Mouse (Mus musculus): Measurements from ENCODE around the gene Tmem109. TPM values are rescaled to one million over a fixed set of nuclear protein-coding genes. Genes with fewer than 3 reads are reported as not detected.
A peak's percentile ranks its signal among the peaks of the same experiment; 100 is the strongest.

Gene Tmem109
- total RNA-seq (2021): 10 to 100 TPM; 36.6 to 39.2 TPM

DNA sequence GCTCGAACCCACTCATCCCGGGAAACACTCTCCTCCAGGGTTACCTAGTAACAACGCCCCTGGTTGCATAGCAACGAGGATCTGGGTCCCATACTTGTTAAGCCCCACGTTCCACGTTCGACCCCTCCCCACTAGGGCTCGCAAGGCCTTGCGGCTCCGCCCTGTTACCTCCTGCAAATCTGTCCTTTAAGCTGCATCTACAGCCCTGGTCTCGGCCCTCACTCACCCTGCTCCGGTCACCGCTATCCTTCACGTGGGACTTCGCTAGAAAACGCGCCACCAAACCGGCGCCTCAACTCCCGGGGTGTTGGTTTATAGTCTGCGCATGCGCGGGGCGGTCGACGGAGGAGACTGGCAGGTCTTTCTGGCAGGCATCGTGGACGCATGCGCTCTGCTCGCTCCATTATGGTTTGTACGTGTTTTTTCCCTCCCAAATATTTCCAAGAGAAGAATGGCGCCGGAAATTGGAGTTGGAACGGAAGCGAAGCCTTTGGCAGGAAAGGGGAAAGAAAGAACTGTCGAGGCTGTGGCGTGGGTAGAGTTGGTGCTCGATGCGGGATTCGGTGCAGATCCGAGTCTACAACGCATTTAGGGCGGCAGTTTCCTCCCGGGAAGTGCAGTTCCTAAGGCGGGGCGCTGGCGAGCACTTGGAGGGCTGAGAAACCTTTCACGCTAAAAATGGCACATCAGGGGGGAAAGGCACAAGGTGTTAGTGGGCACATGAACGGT, at the start of gene Tmem109:
Gene Tmem109, minus strand, starts transcription at position 576 of the 729 bp plus-strand sequence.
- DNase-seq: peak; percentile 96
- intact Hi-C loops (cut with DNase I): loop anchor here (5.0 kb wide), 1 partner anchor 169 kb away; no protein-coding TSS in a partner anchor

DNA sequence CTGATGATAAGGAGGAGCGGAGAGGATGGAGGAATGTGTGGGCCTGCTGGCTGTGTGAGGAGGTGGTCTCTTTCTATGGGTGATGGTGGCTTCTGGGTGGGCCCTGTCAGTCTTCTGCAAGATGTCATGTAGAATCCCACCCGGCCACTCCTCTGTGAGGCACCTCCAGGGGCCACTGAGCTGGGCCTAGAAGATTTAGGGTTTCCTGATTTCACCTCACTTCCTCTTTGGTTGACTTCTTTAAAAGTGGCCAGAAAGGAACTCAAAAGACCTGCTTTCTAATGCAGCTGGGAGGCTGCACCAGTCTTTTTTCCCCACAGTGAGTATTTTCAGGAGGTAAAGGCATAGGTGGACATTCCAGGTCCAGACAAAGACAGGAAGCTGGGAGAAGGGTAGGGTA, 48.8 kb upstream of the Tmem109 start:
- intact Hi-C loops (cut with DNase I): no loop called here
- no peak for DNase-seq

DNA sequence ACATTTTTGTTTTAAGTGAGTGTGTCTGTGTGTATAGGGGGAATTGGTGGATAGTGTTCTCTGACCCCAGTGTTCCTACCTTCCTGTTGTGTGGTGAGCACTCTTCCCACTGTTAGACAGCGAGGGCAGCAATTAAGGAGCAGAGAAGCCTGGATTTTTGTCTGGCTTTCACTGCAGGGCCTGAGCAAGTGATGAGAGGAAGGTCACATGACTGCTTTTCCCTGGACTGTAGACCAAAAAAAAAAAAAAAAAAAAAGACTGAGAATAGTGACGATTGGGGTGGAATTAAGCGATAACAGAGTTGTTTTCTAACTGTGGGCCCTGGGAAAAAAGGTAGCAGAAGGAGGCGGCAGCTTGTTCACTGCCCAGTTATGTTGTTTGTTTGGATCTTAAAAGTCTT, 44.9 kb upstream of the Tmem109 start:
- intact Hi-C loops (cut with DNase I): no loop called here

DNA sequence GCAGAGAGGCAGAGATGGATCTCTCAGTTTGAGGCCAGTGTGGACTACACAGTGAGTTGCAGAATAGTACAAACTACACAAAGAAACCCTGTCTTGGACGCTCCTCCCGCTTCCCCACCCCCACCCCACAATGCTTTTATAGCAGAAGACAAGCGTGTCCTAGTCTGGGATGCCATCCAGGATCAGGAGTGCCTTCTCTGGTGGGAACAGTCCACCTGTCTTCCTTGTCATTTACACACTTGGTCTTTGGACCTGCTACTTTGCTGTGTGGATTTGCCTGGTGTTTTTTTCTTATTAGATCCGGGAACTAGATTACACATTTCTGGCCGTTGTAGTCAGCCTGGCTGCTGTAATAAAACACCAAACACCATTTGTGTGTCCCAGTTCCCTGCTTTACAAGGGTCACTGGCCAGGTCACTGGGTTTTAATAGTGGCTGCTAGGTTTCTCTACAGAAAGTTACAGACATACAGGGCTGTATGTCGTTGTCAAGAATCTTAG, 44.4 kb upstream of the Tmem109 start:
- no peak for DNase-seq
- intact Hi-C loops (cut with DNase I): no loop called here

More for the DNA sequence above, 44.9 kb upstream of the Tmem109 start:
- DNase-seq: no peak

DNA sequence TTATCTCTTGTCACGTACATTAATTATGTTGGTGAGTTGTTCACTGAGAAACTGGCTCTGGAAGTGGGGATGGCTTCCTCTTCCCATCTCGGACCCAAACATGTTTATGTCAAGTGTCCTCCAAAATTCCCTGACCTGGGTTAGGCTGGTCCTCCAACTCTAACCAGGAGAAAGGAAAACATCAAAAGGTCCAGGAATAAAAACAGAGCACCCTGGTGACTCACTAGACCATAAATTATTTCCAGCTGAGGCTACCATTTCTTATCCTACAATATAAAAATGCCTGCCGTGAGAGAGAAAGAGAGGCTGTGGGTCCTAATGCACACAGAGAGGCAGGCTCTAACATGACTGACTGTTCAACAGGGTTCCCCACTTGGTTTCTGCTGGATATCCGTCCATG, 42.4 kb upstream of the Tmem109 start:
- no peak for DNase-seq
- intact Hi-C loops (cut with DNase I): no loop called here

DNA sequence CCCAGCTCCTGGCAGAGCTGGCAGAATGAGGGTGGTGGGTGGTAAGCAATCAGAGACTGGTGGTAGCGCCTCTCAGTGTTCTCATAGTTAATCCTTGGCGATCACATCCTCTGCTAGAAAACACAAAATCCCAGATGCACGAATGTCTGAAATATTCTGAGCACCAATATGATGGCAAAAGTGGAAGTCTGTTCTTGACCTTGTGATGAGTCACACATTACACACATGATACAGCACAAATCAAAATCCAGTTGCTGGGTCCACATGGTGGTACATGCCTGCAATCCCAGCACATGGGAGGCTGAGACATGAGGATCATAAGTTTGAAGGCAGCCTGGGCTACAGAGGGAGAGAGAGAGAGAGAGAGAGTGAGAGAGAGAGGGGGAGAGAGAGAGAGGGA, 39.3 kb upstream of the Tmem109 start:
- no peak for DNase-seq
- intact Hi-C loops (cut with DNase I): no loop called here

DNA sequence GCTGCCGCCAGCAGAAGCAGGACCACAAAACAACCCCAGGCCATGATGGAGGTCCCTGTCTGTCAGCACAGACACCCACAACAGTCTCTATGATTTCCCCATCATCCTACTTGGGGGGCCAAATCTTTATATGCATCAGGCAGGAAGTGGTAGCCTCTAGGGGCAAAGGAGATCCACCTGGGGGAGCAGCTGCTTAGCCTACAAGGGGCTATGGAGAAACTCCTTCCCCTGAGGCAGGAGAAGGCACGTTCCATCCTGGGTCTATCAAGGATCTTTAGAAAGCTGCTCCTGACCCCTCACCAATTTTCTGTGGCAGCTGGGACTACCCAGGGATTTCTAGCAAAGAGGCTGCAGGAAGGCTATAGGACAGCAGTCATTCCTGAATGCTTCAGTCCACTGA, 38.7 kb upstream of the Tmem109 start, which contains the start of gene Zp1:
Gene Zp1, minus strand, starts transcription at position 101 of the 400 bp plus-strand sequence.
- intact Hi-C loops (cut with DNase I): no loop called here
- no peak for DNase-seq

DNA sequence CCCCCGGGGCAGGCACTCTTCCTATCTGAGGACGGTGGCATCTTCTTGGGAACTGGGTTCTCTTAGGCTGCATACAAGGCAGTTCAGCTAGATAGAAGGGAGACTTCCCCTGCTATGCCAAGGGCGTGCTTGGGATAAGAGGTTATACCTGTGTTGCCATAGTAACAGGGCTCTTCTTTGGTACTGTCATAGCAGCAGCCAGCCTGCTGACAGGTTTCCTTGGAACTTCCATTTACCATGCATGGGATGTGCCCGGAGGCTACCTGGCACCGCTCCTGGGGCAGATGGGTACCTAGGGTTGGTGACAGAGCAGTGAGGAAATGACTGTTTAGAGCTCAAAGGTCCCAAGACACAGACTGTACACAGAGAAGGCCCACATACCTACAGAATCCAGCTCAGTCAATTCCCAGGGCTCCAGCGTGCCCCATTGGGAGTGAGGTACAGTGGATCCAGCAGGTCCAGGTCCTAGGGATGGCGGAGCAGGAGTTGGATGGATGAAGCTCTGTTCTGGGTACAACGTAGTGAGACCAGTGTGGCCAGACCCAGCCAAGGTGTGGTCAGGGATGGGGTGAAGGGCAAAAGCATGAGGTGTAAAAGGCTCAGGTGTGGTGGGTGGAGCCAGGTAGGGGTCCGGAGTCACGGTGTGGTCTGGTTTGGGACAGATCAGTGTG, 36.7 kb upstream of the Tmem109 start:
- intact Hi-C loops (cut with DNase I): no loop called here
- no peak for DNase-seq

DNA sequence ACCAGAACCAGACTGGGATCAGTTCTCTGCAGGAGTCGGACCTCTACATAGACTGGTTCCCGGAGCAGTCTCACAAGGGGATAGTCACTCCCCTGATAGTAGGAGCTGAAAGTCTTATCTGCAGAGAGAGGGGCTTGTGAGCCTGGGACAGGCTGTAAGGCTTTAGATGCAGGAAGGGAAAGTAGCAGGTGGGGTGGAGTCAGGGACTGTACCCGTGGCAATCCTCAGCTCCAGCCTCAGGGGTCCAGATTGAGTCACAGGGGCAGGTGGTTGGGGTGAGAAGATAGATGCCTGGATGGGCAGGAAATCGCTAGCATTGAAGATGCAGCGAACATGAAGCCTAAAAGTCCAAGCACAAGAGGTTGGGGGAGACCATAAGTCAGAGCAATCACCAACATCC, 34.7 kb upstream of the Tmem109 start:
- intact Hi-C loops (cut with DNase I): no loop called here
- DNase-seq: no peak

DNA sequence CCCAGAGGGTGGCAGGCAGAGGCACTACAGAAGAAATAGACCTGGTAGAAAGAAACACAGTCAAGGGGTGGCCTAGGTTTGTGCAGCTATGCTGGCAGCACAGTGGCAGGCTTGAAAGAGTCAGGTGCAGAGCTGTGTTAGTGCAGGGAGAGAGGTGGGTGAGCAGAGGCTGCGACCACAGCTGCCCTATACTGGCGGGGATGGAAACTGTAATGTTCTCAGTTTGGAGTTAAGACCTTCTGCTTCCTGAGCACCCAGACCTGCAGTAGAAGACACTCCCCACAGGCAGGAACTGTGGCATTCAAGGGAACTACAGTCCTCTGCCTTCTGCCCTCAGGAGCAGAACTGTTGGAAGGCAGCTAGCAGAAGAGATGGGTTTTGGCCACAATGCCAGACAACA, 33.1 kb upstream of the Tmem109 start:
- no peak for DNase-seq
- intact Hi-C loops (cut with DNase I): no loop called here

DNA sequence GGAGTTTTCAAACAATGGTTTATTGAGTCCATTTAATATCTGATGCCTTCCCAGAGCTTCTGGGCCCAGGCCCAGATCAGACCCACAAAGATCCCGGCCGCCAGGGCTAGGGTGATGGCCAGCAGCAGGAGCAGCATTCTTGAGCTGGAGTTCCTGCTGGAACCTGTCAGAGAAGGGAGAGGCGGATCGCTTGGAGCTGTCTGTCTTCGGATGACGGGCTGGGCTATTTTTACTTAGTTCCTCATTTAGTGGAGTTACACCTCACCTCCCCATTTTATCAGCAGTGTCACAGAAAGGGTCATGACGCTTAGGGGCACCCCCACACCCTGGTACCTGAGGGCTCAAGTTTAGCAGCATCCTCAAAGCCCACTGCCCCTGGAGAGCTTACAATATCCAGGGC, 32.5 kb upstream of the Tmem109 start:
- no peak for DNase-seq
- intact Hi-C loops (cut with DNase I): no loop called here

DNA sequence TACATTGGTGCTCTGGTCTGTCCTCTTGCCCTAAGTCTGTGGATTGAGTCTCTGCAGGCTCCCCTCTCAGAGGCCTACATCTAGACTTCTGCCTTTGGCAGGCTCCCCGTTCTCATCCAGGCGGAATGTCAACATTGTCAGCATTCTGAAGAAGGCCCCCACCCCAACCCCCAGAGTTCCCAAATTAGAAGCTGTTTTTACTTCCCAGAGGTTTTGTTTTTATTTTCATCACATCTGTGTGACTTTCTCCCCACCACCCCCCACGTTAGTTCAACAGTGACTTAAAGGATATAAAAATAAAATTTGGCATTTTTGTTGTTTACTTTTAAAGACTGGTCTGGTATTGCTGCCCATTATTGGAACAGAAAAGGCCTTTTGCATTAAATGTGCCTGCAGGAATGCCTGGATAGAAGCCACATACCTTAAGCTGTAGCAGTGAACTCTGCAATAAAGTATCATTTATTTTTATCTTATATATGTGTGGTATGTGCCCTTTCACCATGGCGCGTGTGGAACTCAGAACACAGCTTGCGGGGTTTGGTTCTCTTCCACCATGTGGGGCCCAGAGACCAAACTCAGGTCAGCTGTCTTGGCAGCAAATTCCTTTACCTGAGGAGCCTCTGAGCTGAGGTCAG, 27.4 kb upstream of the Tmem109 start:
- intact Hi-C loops (cut with DNase I): no loop called here
- DNase-seq: no peak

DNA sequence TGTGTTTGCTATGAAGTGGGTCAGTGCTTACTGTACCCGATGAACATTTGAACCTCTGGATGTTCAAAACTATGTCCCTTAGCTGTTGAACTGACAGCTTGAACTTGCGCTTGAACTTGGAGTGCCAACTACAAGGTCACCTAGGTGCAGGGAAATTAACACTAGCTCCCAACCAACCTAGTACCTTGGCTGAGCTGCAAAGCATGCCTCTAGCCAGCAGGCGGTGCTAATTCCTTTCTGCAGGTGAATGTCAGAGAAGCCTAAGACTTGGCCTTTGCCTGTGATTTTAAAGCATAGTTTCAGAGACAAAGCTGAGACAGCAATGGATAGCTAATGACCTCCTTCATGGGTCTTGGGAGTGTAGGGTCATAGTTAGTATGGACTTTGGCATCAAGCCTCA, 26.1 kb upstream of the Tmem109 start:
- intact Hi-C loops (cut with DNase I): no loop called here
- peak; percentile 48 for DNase-seq

DNA sequence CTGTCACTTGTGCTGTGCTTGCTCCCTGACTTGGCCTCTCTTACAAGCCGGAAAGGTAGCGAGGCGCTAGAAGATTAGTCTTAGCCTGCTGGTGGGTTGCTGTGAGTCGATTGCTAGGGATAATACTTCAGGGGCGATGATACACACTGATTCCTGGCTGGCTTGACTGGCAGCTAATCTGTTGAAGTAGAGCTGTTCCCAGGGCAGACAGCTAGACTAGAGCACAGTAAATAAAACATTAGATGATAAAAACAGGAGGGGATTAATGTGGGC, 23.9 kb upstream of the Tmem109 start:
- DNase-seq: no peak

DNA sequence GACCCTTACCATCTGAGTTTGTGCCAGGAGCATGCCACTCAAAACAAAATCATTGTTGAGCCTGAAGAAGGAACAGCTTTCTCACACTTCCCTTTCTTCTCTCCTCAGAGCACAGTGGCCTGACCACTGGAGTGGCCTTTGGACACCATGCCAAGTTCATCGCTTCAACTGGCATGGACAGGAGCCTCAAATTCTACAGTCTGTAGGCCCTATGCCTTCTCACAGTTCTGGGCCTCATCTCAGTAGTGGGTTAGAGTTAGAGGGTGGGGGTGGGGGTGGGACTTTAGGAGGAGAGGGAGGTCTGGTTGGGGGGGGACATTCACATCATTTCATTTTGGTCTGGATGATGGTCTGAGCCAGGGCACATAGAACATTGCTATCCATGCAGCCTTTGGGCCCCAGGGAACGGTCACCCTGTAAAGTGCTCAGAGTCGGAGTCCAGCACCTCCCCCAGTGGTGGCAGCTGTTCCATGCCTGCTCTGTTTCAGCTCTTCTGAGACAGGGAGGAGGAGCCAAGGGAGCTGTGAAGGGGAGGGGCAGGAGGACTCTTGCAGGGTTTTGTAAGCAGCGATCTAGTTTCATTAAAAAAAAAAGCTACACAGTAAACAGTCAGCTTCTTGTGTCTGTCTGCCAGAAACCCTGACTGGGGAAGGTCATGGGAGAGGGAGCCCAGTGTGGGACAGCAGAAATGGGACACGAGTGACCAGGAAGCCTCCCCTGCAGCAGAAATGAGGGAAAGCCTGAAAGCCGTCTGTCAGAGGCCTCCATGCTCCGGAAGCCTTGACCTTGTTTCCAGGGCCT, 23.3 kb upstream of the Tmem109 start:
- peak; percentile 22 for DNase-seq
- intact Hi-C loops (cut with DNase I): no loop called here

More for the DNA sequence above, 23.9 kb upstream of the Tmem109 start:
- intact Hi-C loops (cut with DNase I): no loop called here

DNA sequence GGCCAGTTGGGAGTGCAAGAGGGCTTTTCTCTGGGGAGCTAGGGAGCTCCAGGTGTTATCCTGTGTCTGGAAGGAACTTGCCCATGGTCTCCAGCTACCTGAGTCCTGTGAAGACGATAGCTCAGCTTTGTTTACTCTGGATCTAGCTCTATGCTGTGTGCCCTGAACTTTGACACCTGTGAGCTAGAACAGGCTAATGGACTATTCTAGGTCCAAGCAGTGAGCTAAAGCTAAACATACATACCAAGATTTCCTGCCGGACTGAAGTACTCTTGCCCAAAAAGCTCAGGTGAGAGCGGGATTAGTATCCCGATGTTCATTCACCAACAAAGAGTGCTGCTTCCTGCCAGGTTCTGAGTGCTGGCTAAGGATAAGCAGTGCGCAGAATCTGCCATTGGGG, 22.7 kb upstream of the Tmem109 start:
- intact Hi-C loops (cut with DNase I): no loop called here

DNA sequence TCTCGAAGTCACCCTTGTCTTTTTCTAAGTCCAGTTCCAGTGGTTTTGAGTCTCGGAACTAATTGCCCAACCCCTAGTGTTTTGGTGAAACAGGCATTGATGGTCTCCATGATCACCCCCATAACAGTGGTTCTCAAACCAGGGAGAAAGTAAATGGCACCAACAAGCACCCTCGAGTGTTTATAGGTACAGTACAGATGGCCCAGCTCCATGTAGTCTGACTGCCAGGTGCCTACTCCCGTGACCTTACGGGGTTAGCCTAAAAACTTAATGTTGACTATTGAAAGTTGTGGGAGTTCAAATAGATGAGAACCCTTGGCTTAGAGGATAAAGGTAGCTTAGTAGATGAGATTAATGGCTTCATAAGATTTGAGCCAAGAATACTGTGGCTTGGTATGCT, 19.2 kb upstream of the Tmem109 start:
- DNase-seq: no peak
- intact Hi-C loops (cut with DNase I): no loop called here

More for the DNA sequence above, 22.7 kb upstream of the Tmem109 start:
- no peak for DNase-seq

DNA sequence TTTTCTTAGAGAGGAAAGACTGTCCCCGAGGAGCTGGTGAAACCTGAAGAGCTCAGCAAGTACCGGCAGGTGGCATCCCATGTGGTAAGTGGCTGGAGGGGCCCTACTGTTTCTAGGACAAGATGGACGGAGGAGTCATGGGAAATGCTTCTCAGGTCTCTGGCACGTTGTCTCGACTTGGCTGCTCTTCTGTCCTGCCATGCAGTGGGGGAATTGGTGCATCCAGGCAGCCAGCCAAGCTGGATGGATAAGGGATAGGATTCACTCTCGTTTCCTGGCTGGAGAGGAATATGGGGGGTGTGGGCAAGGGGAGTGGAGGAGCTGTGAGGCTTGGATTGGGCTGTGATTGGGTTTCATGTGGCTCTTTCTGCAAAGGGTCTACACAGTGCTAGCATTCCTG, 18.5 kb upstream of the Tmem109 start:
- intact Hi-C loops (cut with DNase I): no loop called here
- DNase-seq: peak; percentile 40

DNA sequence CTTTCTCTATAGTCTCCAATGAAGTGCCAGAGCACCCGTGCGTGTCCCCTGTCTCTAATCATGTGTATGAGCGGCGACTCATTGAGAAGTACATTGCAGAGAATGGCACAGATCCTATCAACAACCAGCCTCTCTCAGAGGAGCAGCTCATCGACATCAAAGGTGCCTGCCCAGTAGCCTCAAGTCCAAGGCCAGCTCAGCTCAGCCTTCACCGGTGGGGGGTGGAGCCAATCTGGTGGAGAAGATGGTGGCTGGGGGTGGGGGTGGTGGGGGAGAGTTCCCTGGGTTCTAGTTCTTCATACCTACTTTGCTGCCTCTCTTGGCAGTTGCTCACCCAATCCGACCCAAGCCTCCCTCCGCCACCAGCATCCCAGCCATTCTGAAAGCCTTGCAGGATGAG, 15.7 kb upstream of the Tmem109 start:
- intact Hi-C loops (cut with DNase I): no loop called here
- DNase-seq: no peak

DNA sequence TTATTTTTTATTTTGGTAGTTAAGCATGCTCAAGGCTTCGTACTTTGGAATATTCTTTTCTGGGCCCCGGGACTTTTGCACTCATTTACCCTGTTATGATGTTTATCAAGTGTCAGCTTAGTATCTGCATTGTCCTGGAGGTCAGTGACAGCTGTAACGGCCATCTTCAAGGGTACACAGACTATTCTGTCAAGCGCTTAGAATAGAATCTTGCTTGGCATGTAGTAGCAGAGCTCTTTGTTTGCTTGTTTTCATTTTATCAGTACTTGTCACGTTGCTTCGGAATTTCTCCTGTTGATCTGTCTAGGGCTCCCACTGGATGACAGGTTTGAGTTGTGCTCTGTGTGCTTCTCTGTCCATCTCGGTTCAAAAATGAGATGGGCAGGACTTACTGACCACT, 15.0 kb upstream of the Tmem109 start:
- intact Hi-C loops (cut with DNase I): no loop called here
- DNase-seq: no peak

DNA sequence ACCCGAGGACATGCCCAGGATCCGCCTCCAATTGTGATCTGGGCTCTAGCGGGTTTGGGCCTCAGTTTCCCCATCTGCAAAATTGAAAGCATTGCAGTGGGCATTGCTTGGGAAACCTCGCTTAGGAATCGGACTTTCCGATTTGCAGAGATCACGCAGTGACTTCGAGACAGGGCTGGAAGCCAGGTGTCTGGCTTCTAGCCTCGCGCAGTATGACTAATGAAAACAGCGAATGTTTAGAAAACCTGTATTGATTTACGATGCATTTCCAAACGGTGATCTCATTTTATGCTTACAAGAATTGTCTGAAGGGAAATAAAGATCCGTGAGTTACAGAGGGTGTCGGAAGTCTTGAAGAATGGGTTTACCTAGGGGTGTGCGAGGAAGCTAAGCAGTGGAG, 13.9 kb upstream of the Tmem109 start:
- DNase-seq: no peak
- intact Hi-C loops (cut with DNase I): no loop called here

Measured in left cerebral cortex, postnatal 4 days (tissue).